Mouse (Mus musculus) forelimb bud, embryonic 11.5 days (tissue): Measurements from ENCODE around the gene Snn.
"Not testable (repeated sequence)": the region's sequence is repeated elsewhere in the genome, so short reads cannot be mapped to it uniquely, and the experiment has no call there.

ENCODE experiments used
- DNase-seq: peaks from one replicate; pipeline ENCODE4 v3.0.0-alpha.2; 2012; ENCODE audit warnings: low read depth, low spot score

The Snn gene

DNA sequence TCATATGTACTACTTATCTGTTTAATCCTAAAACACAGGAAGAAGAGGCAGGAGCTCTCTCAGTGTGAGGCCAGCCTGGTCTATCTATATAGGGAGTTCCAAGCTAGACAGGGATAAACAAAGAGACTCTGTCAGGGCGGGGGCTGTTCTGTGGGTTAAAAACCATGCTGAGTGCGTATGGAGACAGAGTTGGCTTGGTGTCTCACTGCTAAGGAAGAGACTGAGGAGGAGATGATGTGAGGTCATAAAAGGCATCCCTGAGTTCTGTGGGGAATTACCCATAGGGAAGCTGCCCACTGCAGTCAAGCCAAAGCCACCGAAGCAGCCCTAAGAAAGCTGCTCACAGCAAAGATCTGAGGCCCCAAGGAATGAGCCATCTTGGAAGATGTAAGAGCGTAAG, at the start of gene Snn:
Gene Snn (plus strand): TSS at position 301 of the 400 bp plus-strand sequence.
- DNase-seq, result no peak

DNA sequence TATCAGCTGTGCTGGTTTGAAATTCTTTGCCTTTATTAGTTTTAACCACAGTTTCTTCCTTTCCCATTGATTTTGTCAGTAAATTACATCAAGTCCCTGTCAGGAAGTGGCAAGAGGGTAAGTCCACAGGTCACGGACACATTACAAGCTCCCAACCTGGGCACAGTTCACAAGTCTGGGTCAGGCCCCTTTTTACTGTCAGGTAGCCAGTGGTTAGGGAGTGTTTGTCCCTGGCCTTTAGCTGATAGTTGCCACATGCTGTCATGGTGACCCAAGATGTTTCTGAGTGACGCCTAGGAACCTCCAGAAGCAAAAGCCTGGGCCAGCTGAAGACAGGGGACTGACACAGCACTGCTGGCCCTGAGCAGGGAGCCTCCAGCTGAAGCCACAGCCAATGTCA, 49.5 kb upstream of the Snn start:
- no peak for DNase-seq

DNA sequence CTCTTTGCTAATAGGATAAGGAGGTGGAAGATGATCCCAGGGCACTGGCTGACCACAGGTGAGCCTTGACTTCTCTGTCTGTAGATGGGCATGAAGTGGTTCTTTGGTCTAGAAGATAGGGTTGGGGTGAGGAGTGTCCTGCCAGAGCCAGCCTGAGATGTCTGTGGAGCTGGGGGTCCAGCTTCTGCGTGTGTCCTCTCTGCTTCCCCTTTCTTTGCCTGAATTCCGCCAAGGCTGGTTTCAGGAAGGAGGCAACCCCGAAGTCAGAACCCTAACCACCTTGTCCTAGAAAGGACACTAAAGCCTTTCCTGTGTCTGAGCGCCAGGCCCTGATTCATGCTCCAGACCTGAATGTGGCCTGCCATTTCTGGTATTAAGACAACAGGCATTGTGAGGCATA, 48.8 kb upstream of the Snn start:
- no peak for DNase-seq

DNA sequence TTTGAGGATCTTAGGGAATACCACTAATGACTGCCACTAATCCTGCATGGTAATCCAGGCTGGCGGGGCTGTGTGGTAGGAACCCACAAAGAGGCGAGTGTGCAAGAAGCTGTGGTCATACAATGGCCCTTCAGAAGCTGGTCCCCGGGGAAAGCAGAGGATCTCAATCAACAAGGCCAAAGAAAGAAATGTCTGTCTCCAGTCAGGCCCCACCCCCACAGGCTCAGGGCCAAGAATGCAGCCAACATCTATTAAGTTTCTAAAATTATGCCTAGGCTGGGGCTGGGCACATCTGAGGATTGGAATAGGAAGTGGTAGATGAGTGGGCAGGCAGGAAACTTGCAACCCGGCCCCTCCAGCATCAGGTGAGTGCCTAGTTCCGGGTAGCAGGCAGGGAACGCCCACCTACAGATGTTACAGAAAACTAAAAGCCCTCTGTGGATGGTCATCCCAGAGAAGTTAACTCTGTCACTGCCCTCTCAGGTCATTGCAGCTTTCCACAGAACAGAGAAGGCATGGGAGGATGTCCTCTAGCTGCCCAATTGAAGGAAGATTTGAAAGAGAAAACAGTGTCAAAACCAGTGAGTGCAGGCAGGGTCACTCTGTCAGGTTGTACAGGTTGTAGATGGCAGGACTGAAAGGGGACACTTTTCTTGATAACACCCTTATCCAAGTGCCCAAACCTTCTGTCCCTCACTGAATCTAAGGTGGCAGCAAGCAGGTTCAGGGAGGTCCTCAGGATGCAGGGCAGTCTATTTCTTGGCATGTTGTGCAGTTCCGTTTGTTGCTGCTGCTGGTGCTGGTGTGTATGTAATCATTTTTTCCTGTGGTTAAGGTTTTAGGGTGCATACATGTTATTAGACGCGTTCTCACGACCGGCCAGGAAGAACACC, 47.9 kb upstream of the Snn start:
- no peak for DNase-seq

DNA sequence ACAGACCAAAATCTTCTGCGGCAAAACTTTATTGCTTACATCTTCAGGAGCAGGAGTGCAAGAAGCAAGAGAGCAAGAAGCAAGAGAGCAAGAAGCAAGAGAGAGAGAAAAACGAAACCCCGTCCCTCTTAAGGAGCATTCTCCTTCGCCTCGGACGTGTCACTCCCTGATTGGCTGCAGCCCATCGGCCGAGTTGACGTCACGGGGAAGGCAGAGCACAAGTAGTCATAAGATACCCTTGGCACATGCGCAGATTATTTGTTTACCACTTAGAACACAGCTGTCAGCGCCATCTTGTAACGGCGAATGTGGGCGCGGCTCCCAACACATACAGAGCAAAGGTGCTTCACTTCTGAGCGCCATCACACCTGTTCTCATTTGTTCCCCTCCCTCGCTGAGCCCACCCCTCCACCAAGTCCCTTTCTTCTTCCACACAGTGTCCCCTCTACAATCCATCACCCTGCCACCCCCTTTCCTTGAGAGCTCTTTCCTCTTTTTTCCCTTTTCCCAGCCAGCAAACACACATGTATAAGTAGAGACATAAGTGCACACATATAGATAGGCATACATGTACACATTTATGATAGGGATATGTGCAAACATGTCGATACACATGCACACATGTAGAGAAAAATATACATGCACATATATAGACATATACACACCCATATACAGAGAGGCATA, 47.1 kb upstream of the Snn start:
- not testable (repeated sequence) for DNase-seq

DNA sequence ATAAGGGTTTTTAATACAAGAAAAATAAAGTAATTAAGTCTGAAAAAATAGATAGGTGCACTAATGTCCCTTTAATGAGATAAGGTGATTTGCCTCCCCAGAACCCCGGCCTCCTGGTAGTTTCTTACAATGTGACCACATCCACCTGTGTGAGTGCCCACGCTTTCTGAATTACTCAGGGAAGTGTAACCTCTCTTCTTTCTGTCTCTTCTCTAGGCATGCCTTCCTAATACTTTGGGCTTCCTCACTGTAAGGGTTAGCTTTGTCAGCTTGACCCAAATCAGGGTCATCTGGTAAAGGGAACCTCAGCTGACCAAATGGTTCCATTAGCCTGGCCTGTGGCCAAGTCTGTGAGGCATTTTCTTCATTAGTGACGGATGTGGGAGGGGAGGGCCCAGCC, 46.3 kb upstream of the Snn start:
- DNase-seq, result no peak

DNA sequence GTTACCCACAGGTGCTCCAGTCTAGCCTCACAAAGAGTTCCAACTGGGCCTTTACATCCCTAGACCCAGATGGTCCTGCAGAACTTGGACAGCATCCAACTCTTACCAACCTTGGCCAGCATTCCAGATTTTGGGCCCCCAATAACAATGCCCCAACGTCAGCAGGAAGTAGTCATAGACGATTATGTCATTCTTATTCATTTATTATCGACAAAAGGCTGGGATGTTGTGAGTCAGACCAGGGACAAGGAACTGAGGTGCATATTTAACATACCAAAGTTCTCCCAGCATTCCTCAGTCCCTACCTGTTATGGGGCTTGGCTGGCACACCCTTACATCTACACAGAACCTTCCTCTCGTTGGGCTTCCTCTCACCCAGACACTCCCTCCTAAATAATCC, 44.4 kb upstream of the Snn start:
- DNase-seq, result no peak

DNA sequence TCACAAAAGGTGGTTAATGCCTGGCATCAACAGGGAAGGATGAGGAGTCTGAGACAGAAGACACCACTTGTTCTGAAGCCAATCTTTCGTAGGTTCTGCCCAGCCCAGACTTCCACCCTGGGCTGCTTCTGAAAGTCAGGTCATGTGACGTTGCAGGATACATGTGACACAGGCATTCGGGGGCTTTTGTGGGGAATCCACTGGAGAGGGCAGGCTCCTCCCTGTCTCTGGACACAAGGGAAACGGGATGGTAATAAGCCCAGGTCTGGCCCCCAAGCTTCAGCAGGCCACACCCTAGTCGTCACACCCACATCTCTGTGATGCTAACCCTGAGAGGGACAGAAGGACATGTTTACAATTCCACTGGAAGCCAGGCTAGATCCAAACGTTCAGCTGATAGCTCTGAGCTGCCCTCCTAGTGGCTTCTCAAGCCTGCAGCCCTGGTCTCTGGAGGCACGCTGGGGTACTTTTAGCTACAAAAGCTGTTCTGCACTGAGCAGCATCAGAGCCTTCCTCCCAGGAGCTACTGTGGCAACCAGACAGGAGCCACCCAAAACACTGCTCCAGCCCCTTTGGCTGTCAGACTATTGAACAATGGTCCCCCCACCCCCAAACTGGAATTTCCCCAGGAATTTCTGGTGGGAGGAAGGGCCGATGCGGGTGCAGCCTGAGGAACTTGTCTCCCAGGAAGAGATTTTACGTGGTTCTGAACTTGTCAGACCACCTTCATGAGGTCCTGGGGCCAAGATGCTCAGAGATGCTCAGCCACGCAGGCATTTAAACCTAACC, 42.7 kb upstream of the Snn start:
- no peak for DNase-seq

DNA sequence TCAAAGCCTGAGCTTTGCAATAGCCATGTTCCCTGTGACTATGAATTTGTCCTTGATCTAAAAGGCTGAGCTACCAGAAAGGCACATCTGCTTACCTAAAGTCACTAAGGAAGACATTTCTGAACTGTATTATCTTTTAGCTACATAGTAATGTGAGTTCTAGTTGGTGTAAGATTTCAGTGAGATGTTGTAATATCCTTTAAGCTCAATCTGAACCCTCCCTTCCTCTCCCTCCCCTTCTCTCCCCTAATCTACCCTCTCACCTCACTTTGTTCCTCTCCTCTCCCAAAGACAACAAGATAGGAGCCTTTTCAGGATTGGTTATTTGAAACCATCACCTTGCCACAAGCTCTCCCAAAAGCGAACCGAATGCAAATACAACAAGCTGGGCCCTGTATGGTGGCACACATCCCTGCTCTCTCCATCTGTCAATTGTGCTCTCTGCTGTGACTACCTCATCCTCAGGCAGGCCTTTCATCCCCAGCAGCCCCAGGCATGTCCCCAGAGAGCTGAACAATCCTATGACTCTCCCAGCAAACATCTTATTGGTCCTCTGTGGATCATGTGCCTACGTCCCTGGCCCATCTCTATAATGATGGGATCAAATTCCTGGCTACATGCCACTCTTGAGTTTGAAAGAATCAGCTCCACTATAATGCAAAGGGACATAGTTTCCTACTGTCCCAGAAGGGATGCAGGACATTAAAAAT, 39.2 kb upstream of the Snn start:
- DNase-seq, result no peak

DNA sequence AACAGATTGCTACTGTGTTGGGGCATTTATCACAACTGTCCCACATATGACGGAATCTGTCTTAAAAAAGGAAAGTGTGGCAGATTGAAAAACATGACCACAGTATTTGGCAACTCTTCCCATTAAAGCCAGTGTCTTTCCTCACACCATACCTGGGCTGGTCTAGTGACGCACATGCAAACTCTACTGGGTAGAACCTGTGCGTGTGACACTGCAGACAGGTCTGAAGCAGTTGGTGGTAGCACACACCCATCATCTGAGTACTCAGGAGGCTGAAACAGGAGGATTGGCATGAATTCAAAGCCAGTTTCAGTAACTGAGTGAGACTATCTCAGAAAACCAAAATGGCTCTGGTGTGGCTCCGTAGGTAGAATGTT, 38.6 kb upstream of the Snn start:
- DNase-seq, result no peak

DNA sequence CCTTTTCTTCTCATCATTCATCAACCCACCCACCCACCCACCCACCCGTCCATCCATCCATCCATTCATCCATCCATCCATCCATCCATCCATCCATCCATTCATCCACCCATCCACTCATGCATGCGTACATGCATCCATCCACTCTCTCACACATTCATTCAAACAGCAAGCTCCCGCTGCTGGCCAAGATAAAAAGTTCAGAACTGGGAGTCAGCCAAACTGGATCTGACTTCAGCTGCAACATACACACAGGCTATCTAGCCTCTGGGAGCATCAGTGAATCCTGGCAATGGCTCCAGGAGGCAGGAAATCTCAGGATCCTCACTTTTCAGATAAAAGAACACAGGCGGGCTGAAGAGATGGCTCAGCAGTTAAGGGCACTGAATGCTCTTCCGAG, 37.1 kb upstream of the Snn start:
- DNase-seq, result no peak

DNA sequence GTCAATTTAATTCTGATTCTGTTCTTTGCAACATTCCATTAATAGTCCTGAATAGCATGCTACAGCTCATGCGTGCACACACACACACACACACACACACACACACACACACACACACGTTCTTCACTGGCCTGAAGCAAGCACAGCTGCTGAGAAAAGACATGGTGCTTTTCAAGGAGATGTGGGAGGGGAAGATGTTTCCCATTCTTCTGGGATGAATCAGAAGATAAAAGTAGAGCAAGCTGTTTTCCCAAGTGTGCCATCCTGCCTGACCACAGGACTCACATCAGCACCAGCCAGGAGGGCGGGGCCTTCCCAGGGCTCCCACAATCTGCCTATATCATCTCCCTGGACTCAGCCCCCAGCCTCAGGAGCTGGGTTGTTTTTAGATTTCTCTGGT, 35.9 kb upstream of the Snn start:
- no peak for DNase-seq

DNA sequence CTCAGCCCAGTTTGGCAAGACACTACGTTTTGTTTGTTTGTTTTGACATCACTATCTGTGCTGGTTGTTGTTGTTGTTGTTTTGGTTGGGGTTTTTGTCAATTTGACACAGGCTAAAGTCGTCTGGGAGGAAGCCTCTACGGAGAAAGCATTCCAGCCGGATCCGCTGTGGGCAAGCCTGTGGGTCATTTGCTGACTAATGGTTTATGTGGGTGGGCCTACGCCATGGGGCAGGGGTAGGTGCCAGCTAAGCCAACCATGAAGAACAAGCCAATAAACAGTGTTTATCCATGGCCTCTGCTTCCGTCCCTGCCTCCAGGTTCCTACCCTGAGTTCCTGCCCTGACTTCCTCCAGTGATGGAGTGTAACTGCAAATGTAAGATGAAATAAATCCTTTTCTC, 32.5 kb upstream of the Snn start:
- no peak for DNase-seq

DNA sequence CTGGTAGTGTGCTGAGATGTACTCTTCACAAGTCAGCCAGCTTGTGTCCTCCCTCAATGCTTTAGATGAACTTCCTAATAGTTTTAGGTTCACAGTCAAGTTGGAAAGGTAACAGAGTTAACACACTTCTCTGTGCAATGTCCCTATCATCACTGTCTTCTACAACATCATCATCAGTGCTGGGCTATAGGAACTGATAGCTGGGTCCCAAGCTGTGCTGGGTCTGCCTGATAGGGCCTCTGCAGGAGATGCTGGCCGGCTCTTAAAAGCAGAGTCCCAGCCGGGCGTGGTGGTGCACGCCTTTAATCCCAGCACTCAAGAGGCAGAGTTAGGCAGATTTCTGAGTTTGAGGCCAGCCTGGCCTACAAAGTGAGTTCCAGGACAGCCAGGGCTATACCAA, 29.9 kb upstream of the Snn start:
- DNase-seq, result no peak

DNA sequence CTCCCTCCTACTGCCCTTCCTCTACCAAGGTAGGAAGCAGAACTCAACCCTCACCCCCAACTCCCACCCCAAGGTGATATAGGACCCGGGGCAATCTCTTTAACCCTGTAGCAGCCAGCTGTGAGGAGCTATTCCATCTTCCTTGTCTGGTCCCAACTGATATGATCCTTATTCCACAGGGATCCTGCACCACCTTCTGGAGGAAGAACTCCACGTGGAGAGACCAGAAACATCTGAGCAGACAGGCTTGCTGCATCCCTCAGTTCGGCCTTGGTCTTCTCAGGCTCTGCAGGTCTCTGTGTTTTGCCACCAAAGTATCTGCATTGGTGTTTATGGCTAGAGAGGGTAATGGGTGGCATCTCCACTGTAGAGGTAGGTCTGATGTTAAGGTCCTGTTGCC, 29.4 kb upstream of the Snn start:
- DNase-seq, result no peak

DNA sequence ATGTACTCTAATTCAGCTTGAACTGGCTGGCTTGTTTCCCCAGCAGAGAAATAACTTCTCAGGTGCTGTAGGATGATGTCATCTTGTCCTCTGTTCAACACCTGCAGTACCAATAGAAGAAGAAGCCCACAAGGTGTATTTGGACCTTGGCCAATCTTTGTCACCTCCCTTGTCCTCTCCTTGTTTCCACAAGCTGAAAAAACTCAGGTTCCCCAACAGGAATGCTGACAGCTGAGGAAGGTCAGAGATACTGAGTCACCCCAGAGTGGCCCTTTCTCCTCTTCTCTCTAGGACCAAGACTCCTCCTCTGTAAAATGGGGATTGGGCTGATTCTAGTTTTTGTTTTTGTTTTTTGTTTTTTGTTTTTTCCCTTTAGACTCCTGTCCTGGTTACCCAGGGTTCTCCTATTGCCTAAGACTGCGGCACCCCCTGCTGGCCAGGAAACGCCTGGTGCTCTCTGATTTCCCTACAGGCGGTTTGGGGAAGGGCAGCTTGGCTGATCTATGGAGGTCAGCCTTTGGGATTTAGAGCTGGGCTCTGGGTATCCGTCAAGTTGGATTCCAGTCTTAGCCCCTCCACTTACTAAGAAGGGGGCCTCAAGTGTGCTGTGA, 26.4 kb upstream of the Snn start:
- peak; percentile 77 for DNase-seq

DNA sequence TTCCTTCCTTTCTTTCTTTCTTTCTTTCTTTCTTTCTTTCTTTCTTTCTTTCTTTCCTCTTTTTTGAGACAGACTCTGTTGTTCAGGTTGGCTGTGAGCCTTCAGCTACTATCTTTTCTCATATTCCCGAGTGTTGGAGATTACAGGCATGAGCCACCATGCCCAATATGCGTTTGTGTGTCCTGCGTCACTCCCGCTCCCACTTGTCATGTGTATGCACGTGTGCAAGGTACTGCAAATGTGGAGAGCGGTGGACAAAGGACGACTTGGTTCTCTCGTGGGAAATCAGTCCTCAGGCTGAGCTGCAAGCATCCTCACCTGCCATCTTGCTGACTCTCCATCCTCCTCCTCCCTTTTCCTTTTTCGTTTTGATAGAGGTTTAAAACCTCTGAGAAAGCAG, 25.5 kb upstream of the Snn start:
- DNase-seq, result no peak

DNA sequence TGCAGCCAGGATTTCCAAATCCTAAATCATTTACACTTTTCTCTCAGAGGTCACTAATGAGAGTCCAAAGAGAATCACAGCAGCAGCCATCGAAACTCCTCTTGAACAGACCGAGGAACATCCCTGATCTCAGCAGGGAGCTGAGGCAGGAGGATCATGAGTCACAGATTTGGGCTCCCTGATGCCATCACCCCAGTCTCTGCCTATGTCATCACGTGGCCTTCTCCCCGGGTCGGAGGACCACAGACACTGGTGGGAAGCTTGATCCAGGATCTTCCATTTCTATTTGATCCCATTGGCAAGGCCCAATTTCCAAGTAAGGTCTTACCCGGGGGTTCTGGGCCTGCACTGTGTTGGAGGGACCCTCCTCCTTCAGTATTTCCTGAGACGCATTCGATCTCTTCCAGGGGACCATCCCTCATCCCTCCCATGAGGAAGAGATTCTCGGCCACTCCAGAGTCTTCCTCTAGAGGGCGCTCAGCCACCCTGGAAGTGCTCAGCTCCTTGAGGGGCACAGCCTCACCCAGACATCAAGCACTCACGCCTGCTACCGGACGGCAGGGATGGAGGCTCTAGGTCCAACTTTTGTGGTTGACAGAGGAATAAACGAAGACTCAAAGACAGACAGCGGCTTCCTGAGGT, 24.8 kb upstream of the Snn start:
- peak; percentile 74 for DNase-seq

DNA sequence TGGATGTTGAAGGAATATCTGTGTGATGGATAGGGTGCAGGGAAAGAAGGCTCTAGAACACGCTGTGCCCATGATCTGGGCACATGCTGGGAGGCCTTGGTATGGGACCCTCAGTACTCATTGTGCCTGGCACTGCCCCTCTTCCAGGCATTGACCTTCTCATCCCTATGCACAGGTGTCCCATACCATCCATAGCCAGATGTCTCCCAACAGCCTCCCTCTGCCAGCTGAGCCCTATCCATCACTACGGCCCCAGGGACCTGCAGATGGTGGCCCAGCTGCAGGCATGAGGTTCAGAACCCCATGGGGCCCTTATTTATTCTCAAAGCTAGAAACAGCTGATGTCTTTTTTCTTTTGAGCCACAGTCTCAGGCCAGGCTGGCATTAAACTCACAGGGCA, 20.1 kb upstream of the Snn start:
- no peak for DNase-seq

DNA sequence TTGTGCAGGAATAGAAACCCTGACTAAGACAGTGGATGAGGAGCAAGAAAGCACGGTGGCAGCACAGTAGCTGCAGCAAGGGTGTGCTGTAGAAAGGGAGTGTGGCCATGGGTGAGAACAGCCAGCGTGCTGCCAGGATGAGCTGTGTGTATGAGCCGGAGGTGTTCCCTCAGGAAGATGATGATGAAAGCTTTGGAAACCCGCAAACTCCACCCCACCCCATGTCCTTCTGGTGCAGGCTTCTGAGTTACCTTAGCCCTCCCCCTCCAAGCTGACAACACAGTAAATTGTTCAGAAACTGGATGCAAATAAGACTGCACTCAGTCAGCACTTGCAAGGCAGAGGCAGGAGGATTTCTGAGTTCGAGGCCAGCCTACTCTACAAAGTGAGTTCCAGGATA, 17.5 kb upstream of the Snn start:
- no peak for DNase-seq

DNA sequence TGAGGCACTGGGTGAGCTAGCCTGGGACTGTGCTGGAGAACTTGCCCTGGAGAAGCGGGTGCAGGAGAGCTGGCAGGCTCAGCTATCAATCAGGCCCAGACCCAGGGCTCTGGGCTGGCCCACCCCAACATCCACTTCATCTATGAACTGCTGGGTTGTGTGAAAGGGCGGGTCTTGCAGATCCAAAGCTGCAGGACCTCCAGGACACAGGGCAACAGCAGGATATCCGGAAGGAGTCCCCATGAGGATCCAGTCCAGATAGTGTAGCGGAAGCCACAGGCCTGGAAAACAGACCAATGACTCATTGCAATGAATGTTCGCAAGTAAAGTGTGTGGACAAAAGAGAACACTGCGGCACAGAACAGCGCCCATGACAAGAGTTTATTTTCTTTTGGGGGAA, 14.3 kb upstream of the Snn start:
- DNase-seq, result no peak
